Mouse (Mus musculus): Measurements from ENCODE around the gene Trappc4.

GRCm38 (mm10) chr9:44420280-44420898, 13.0 kb upstream of the Trappc4 start:
- TF ChIP-seq POLR2AphosphoS5 (IDR thresholded peaks at IDR 0.05; ENCODE audit: insufficient replicate concordance, low read depth, low read length) (no peak), CTCF (IDR thresholded peaks at IDR 0.05; ENCODE audit: low read depth, low read length) (no peak)

Measured in G1E (cell line).